Mouse (Mus musculus) C2C12 (cell line): ENCODE results near the gene Nbeal2.

Experiments used
- CEBPB ChIP-seq: IDR thresholded peaks from one replicate; pipeline ENCODE4 v1.6.1; 2011; ENCODE audit warnings: low read depth, mild to moderate bottlenecking, control low read depth, moderate library complexity
- CTCF ChIP-seq: IDR thresholded peaks from one replicate; pipeline ENCODE4 v1.5.1; 2011; ENCODE audit not compliant: control insufficient read depth, insufficient read depth, insufficient read length
- FOSL1 ChIP-seq: IDR thresholded peaks from one replicate; pipeline ENCODE4 v1.8.0; 2011; ENCODE audit warnings: mild to moderate bottlenecking, low read length; ENCODE audit not compliant: poor library complexity, insufficient read depth, severe bottlenecking
- MYOG ChIP-seq: IDR thresholded peaks from one replicate; pipeline ENCODE4 v1.6.1; 2011; ENCODE audit not compliant: control insufficient read depth, insufficient read length; ENCODE audit errors: extremely low read depth
- USF1 ChIP-seq: IDR thresholded peaks from one replicate; pipeline ENCODE4 v1.6.1; 2011; ENCODE audit warnings: low read depth, mild to moderate bottlenecking, control low read depth, moderate library complexity

DNA sequence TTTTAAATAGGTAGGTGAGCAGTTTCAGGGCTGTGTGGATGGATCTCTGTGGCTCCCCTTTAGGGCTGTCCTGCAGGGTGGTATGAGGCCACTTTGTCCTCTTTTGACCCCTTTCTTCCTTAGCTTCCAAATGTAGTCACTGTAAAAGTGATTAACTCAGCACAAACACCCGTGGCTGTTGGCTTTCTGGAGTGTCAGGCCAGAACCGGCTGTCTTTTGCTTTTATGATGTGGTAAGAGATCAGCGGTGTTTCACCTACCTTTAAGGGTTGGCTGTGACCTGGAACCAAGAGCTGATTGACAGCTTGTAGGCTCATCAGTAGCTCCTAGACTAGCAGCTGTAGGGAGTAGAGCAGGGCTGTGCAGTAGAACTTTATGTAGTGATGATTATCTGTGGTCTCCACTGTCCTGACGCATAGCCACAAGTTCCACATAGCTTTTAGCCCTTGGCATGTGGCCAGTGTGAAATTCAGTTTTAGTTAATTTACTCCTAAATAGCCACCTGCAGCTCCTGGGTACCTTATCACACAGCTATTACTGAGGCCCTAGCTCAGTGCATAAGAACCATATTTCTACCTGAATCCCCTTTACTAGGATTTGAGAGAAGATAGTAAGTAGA is 13.4 kb upstream of the Nbeal2 start:
- TF ChIP-seq MYOG (no peak), CTCF (no peak), CEBPB (no peak), FOSL1 (no peak), USF1 (no peak)
